Mouse (Mus musculus) stomach, postnatal 0 days (tissue): ENCODE data around the gene Fkbp14. TPM values are rescaled to one million over a fixed set of nuclear protein-coding genes. Genes with fewer than 3 reads are reported as not detected.

ENCODE experiments used
- ATAC-seq: fragments of 200-750 bp; cut with Nextera tagmentation; 2 replicates; pipeline ENCODE4 v1.8.0; 2017; ENCODE audit not compliant: low FRiP score, low TSS enrichment
- DNase-seq: peaks from one replicate; pipeline ENCODE4 v3.0.0-alpha.2; 2016; ENCODE audit warnings: low spot score
- H3K27ac ChIP-seq: fragments of 300-500 bp; sonication (generic); replicated peaks from 2 replicates; pipeline ENCODE4 v1.5.1; 2014; ENCODE audit warnings: mild to moderate bottlenecking, control low read depth
- H3K27me3 ChIP-seq: fragments of 300-500 bp; sonication (generic); 2 replicates; pipeline ENCODE4 v1.6.1; 2014; ENCODE audit warnings: low read length; ENCODE audit not compliant: control insufficient read depth, insufficient read depth
- H3K36me3 ChIP-seq: fragments of 300-500 bp; sonication (generic); 2 replicates; pipeline ENCODE4 v1.6.1; 2014; ENCODE audit warnings: low read length, mixed read lengths; ENCODE audit not compliant: control insufficient read depth, insufficient read depth
- H3K4me1 ChIP-seq: fragments of 300-500 bp; sonication (generic); replicated peaks from 2 replicates; pipeline ENCODE4 v1.6.1; 2014; ENCODE audit warnings: antibody characterized with exemption; ENCODE audit not compliant: control insufficient read depth, insufficient read depth
- H3K4me2 ChIP-seq: fragments of 300-500 bp; sonication (generic); replicated peaks from 2 replicates; pipeline ENCODE4 v1.6.1; 2014; ENCODE audit warnings: low read depth, mild to moderate bottlenecking, control low read depth, moderate library complexity
- H3K4me3 ChIP-seq: fragments of 300-500 bp; sonication (generic); 2 replicates; pipeline ENCODE4 v1.5.1; 2014; ENCODE audit warnings: low read depth, low read length, control low read depth
- H3K9ac ChIP-seq: fragments of 300-500 bp; sonication (generic); 2 replicates; pipeline ENCODE4 v1.6.1; 2014; ENCODE audit warnings: mild to moderate bottlenecking, low read length, control low read depth, mixed read lengths
- H3K9me3 ChIP-seq: fragments of 300-500 bp; sonication (generic); 2 replicates; pipeline ENCODE4 v1.6.1; 2016; ENCODE audit warnings: low read length; ENCODE audit not compliant: control insufficient read depth
- CTCF ChIP-seq: IDR thresholded peaks from 2 replicates; pipeline ENCODE4 v1.5.1; 2016; ENCODE audit warnings: antibody characterized with exemption, low read depth, mild to moderate bottlenecking, moderate library complexity
- EP300 ChIP-seq: optimal IDR thresholded peaks from 2 replicates; pipeline ENCODE3; 2016; ENCODE audit warnings: antibody characterized with exemption
- WGBS: fragments of 180-500 bp; shearing (Covaris S2); extraction: QIAGEN DNeasy Blood & Tissue Kit; methylation state at CpG from one replicate; pipeline ENCODE4 v1.1.7; 2014; 5-methylcytosine and 5-hydroxymethylcytosine counted together
- polyA plus RNA-seq: library from polyadenylated mRNA; unstranded; fragments of >200 nt; fragmentation: Nextera tagmentation; extraction: Ambion mirVana; gene quantifications from 2 replicates; pipeline ENCODE4 v1.2.1, GENCODE M21; 2015

Fkbp14 gene
- polyA plus RNA-seq, 1 experiment from 2014 or later, result 12.4 TPM

- Histone ChIP-seq H3K27ac (0 out of 2 replicates have a peak overlapping the region, but pooled peaks have one; percentile 53), H3K4me3 (peak overlapping the region; percentile 58), H3K27me3 (no peaks in the 10 kb centered on the region), H3K9me3 (no peaks in the 10 kb centered on the region), H3K9ac (no peak overlapping the region), H3K36me3 (no peaks in the 10 kb centered on the region), H3K4me2 (peak overlapping the region; percentile 75), H3K4me1 (no peaks in the 10 kb centered on the region)
- ATAC-seq (no peak), DNase-seq (no peak)
- no peak for TF ChIP-seq EP300
- WGBS, result 39% methylated on average over 8 of the region's 8 CpGs
Measured at GRCm38 (mm10) chr6:54593766-54594468, 3.2 kb downstream of the Fkbp14 start.

DNA sequence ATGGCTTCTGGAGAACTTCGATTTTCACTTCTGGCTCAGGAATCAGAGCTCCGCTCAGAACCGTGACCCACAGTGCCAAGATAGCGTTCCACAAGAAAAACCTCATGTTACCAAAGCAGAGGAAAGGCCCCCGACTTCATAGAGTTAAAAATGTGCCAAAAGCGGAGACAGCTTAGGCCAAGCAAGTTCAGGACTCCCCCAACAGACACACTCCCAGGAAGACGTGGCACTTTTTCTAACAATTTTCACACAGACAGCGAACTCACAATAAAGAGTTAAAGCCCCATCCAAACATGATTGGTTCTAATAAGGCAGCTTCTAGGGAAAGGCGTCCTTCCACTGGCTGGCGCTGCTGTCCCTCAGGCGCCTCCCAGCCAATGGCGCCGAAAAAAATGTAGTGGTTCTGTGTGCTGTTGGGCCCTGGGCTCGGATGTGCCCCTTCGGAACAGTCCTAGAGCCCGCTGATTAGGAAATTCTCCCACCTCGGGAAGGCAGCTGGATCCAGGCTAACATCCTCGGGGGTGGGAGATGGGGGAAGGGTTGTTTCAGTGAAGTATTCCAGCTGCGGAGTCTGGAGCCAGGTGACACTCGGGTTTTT is 4.1 kb downstream of the Fkbp14 start:
- TF ChIP-seq EP300 (no peak), CTCF (0 out of 2 replicates have a peak, but pooled peaks have one; percentile 10)
- H3K4me3 ChIP-seq, result peak overlapping the region; percentile 58
- peak; percentile 88 for DNase-seq
- no peaks in the 10 kb centered on the region for H3K4me1 ChIP-seq
- peak; percentile 86 for ATAC-seq
- under 1% methylated on average over 20 of the region's 20 CpGs for WGBS
- H3K9me3 ChIP-seq, result no peaks in the 10 kb centered on the region
- no peaks in the 10 kb centered on the region for H3K36me3 ChIP-seq
- H3K27ac ChIP-seq, result peak overlapping the region; percentile 53
- peak overlapping the region; percentile 48 for H3K9ac ChIP-seq
- peak overlapping the region; percentile 52 for H3K4me2 ChIP-seq
- H3K27me3 ChIP-seq, result no peaks in the 10 kb centered on the region

- 32% methylated on average over 6 of the region's 6 CpGs for WGBS
- Histone ChIP-seq H3K9ac (no peak overlapping the region), H3K4me2 (peak overlapping the region; percentile 37), H3K9me3 (no peaks in the 10 kb centered on the region), H3K36me3 (no peaks in the 10 kb centered on the region), H3K4me3 (0 out of 2 replicates have a peak overlapping the region, but pooled peaks have one; percentile 6), H3K4me1 (no peaks in the 10 kb centered on the region), H3K27me3 (no peaks in the 10 kb centered on the region), H3K27ac (no peak overlapping the region)
- TF ChIP-seq CTCF (no peak), EP300 (no peak)
- DNase-seq, result no peak
- no peak for ATAC-seq
Measured at GRCm38 (mm10) chr6:54591778-54592177, 5.3 kb downstream of the Fkbp14 start.

DNA sequence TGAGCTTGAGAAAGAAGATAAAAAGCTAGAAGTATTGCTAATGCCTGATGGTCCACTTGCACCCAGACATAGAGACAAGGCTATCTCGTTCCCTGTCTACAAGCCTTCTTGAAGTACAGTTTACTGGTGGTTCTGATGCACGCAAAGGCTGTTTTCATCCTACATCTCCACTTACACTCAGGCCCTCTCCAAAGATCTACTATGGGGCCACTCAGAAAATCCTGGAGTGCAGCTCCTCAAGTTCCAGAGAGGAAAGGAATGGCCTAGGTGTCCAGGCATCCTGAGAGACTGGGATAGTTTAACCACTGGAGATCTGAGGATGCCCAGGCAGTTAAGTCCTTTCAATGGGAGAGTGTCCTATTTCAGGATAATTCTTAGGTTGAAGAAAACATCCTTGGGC is 6.4 kb downstream of the Fkbp14 start:
- H3K36me3 ChIP-seq, result no peaks in the 10 kb centered on the region
- H3K9me3 ChIP-seq, result no peaks in the 10 kb centered on the region
- DNase-seq (no peak), ATAC-seq (no peak)
- H3K27me3 ChIP-seq, result no peaks in the 10 kb centered on the region
- H3K4me2 ChIP-seq, result no peak overlapping the region
- TF ChIP-seq CTCF (no peak), EP300 (no peak)
- H3K9ac ChIP-seq, result no peak overlapping the region
- no peak overlapping the region for H3K27ac ChIP-seq
- WGBS, result 95% methylated on average over 2 of the region's 2 CpGs
- no peak overlapping the region for H3K4me3 ChIP-seq
- no peaks in the 10 kb centered on the region for H3K4me1 ChIP-seq

DNA sequence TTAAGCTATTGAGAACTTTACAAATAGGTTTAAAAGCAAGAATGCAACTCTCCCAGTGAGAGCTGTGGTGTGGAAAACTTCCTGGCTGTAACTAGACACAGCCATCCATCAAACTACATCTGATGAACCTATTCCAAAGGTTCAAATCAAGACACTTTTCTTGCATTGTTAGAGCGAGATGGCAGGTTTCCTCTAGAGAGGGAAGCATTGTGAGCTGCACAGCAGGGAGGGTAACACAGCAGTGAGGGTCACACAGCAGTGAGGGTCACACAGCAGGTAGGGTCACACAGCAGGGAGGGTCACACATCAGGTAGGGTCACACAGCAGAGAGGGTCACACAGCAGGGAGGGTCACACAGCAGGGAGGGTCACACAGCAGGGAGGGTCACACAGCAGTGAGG is 8.9 kb downstream of the Fkbp14 start:
- Histone ChIP-seq H3K4me3 (no peak overlapping the region), H3K27ac (no peak overlapping the region), H3K4me2 (no peak overlapping the region), H3K9me3 (no peaks in the 10 kb centered on the region), H3K27me3 (no peaks in the 10 kb centered on the region), H3K36me3 (0 out of 2 replicates have a peak, but pooled peaks cover 2% of the 10 kb centered on the region), H3K9ac (no peak overlapping the region), H3K4me1 (no peaks in the 10 kb centered on the region)
- WGBS, result 79% methylated on average over 1 of the region's 1 CpGs
- ATAC-seq (no peak), DNase-seq (no peak)
- TF ChIP-seq CTCF (no peak), EP300 (no peak)

GRCm38 (mm10) chr6:54587683-54588082 is 9.4 kb downstream of the Fkbp14 start:
- ATAC-seq (no peak), DNase-seq (no peak)
- H3K4me2 ChIP-seq, result no peak overlapping the region
- TF ChIP-seq EP300, result no peak
- TF ChIP-seq CTCF, result no peak
- H3K27me3 ChIP-seq, result no peaks in the 10 kb centered on the region
- 0 out of 2 replicates have a peak, but pooled peaks cover 2% of the 10 kb centered on the region for H3K36me3 ChIP-seq
- 61% methylated on average over 4 of the region's 4 CpGs for WGBS
- H3K27ac ChIP-seq, result no peak overlapping the region
- no peak overlapping the region for H3K4me3 ChIP-seq
- no peak overlapping the region for H3K9ac ChIP-seq
- no peaks in the 10 kb centered on the region for H3K4me1 ChIP-seq
- no peaks in the 10 kb centered on the region for H3K9me3 ChIP-seq
